Mouse (Mus musculus): ENCODE measurements around the gene Abhd15.

Abhd15 gene

GRCm38 (mm10) chr11:77514832-77515636 lies at the start of gene Abhd15:
Abhd15 (plus strand) TSS chr11:77515121.
- peak; percentile 67 for DNase-seq (ENCODE audit: low read depth, low spot score)

GRCm38 (mm10) chr11:77466544-77466943 lies 48.4 kb upstream of the Abhd15 start:
- no peak for DNase-seq (ENCODE audit: low read depth, low spot score)

GRCm38 (mm10) chr11:77467157-77467556 lies 47.8 kb upstream of the Abhd15 start:
- DNase-seq (ENCODE audit: low read depth, low spot score), result no peak

GRCm38 (mm10) chr11:77467784-77468183 lies 47.1 kb upstream of the Abhd15 start:
- peak; percentile 56 for DNase-seq (ENCODE audit: low read depth, low spot score)

- no peak for DNase-seq (ENCODE audit: low read depth, low spot score)
These were observed 46.5 kb upstream of the Abhd15 start for GRCm38 (mm10) chr11:77468397-77468796.

- DNase-seq (ENCODE audit: low read depth, low spot score), result no peak
These were observed 43.5 kb upstream of the Abhd15 start for GRCm38 (mm10) chr11:77471407-77471806.

GRCm38 (mm10) chr11:77472775-77473174 lies 42.1 kb upstream of the Abhd15 start:
- DNase-seq (ENCODE audit: low read depth, low spot score), result no peak

- no peak for DNase-seq (ENCODE audit: low read depth, low spot score)
These were observed 38.7 kb upstream of the Abhd15 start for GRCm38 (mm10) chr11:77476216-77476615.

- DNase-seq (ENCODE audit: low read depth, low spot score), result no peak
These were observed 38.0 kb upstream of the Abhd15 start for GRCm38 (mm10) chr11:77476895-77477294.

- no peak for DNase-seq (ENCODE audit: low read depth, low spot score)
These were observed 31.9 kb upstream of the Abhd15 start for GRCm38 (mm10) chr11:77483043-77483442.

- no peak for DNase-seq (ENCODE audit: low read depth, low spot score)
These were observed 31.2 kb upstream of the Abhd15 start for GRCm38 (mm10) chr11:77483510-77484255.

- no peak for DNase-seq (ENCODE audit: low read depth, low spot score)
These were observed 29.7 kb upstream of the Abhd15 start for GRCm38 (mm10) chr11:77485229-77485628.

GRCm38 (mm10) chr11:77486798-77487197 lies 28.1 kb upstream of the Abhd15 start:
- DNase-seq (ENCODE audit: low read depth, low spot score), result no peak

GRCm38 (mm10) chr11:77488771-77489581 lies 25.9 kb upstream of the Abhd15 start:
- DNase-seq (ENCODE audit: low read depth, low spot score), result no peak

- DNase-seq (ENCODE audit: low read depth, low spot score), result no peak
These were observed 25.2 kb upstream of the Abhd15 start, which contains the start of gene Ankrd13b for GRCm38 (mm10) chr11:77489591-77490235. Ankrd13b (minus strand) TSS chr11:77489678.

- DNase-seq (ENCODE audit: low read depth, low spot score), result no peak
These were observed 24.5 kb upstream of the Abhd15 start for GRCm38 (mm10) chr11:77490451-77490850.

GRCm38 (mm10) chr11:77491123-77491501 lies 23.8 kb upstream of the Abhd15 start:
- peak; percentile 75 for DNase-seq (ENCODE audit: low read depth, low spot score)

GRCm38 (mm10) chr11:77491502-77492291 lies 23.2 kb upstream of the Abhd15 start:
- DNase-seq (ENCODE audit: low read depth, low spot score), result no peak

- DNase-seq (ENCODE audit: low read depth, low spot score), result no peak
These were observed 22.5 kb upstream of the Abhd15 start for GRCm38 (mm10) chr11:77492311-77492871.

- DNase-seq (ENCODE audit: low read depth, low spot score), result peak; percentile 91
These were observed 22.0 kb upstream of the Abhd15 start for GRCm38 (mm10) chr11:77492911-77493332.
